Mouse (Mus musculus) myocyte (in vitro differentiated cells): ENCODE data around the gene Zdhhc18.

Source experiments
- MAX ChIP-seq: IDR thresholded peaks from one replicate; pipeline ENCODE4 v1.6.1; 2011; ENCODE audit warnings: low read depth, mild to moderate bottlenecking, control low read depth
- MYOD1 ChIP-seq, 3 experiments: IDR thresholded peaks; one replicate each; pipeline ENCODE4 v1.6.1; 2011; ENCODE audit warnings: control low read depth in 2 of 3, low read depth in 2 of 3, mild to moderate bottlenecking in 2 of 3, moderate library complexity in 1 of 3; ENCODE audit not compliant: insufficient read length in 2 of 3, control insufficient read depth in 1 of 3
- POLR2A ChIP-seq: IDR thresholded peaks from one replicate; pipeline ENCODE4 v1.6.1; 2011; ENCODE audit warnings: low read depth, mild to moderate bottlenecking, control low read depth, moderate library complexity; ENCODE audit not compliant: insufficient read length

- no peak for TF ChIP-seq MAX
- TF ChIP-seq MYOD1 (IDR thresholded peaks at IDR 0.05; ENCODE audit: control insufficient read depth in 1 of 3, insufficient read length in 2 of 3, low read depth in 2 of 3) = no peak
- no peak for TF ChIP-seq POLR2A
These were observed 24.3 kb downstream of the Zdhhc18 start for GRCm38 (mm10) chr4:133625621-133626071.
